Mouse (Mus musculus) hindbrain, embryonic 12.5 days (tissue): ENCODE measurements at regions not wholly inside any gene's neighbourhood (a gene's known extent, or its start where the extent isn't known, plus 50 kb on each side); places are given as distances from the start of the nearest gene placed in this dataset.

Experiments used
- ATAC-seq: fragments of 200-750 bp; cut with Nextera tagmentation; 2 replicates; pipeline ENCODE4 v1.8.0; 2017; ENCODE audit warnings: moderate TSS enrichment; ENCODE audit not compliant: low FRiP score
- H3K27ac ChIP-seq: fragments of 300-500 bp; sonication (generic); 2 replicates; pipeline ENCODE4 v1.5.1; 2016; ENCODE audit warnings: mild to moderate bottlenecking
- H3K27me3 ChIP-seq: fragments of 300-500 bp; sonication (generic); 2 replicates; pipeline ENCODE4 v1.6.1; 2016; ENCODE audit warnings: mild to moderate bottlenecking
- H3K36me3 ChIP-seq: fragments of 300-500 bp; sonication (generic); 2 replicates; pipeline ENCODE4 v1.6.1; 2016; ENCODE audit warnings: mild to moderate bottlenecking
- H3K4me1 ChIP-seq: fragments of 300-500 bp; sonication (generic); 2 replicates; pipeline ENCODE4 v1.6.1; 2016
- H3K4me2 ChIP-seq: fragments of 300-500 bp; sonication (generic); replicated peaks from 2 replicates; pipeline ENCODE4 v1.6.1; 2016; ENCODE audit warnings: mild to moderate bottlenecking
- H3K4me3 ChIP-seq: fragments of 300-500 bp; sonication (generic); 2 replicates; pipeline ENCODE4 v1.5.1; 2016; ENCODE audit warnings: mild to moderate bottlenecking
- H3K9ac ChIP-seq: fragments of 300-500 bp; sonication (generic); 2 replicates; pipeline ENCODE4 v1.6.1; 2016; ENCODE audit warnings: mild to moderate bottlenecking, moderate library complexity
- H3K9me3 ChIP-seq: fragments of 300-500 bp; sonication (generic); replicated peaks from 2 replicates; pipeline ENCODE4 v1.6.1; 2016; ENCODE audit warnings: mild to moderate bottlenecking
- WGBS: fragments of 180-500 bp; shearing (Covaris S2); methylation state at CpG from one replicate; pipeline ENCODE4 v1.1.7; 2016; 5-methylcytosine and 5-hydroxymethylcytosine counted together

DNA sequence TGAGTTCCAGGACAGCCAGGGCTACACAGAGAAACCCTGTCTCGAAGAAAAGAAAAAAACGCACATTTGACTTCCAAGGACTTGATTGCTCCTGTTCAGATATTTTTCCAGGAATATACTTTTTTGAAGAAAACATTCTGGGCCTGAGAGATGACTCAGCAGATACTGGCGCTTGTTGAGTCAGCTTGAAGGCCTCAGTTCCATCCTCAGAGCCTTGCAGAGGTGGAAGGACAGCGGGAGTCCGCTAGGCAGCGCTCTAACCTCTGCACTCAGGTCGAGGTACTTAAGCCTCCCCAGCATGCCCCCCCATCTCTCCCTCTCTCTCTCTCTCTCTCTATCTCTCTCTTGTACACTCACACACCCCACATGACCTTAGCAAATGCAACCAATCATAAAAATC is 86.3 kb upstream of the Eomes start:
- Histone ChIP-seq H3K27me3 (peaks cover 47% of the 10 kb centered on the region), H3K4me2 (no peak overlapping the region), H3K27ac (no peak overlapping the region), H3K4me1 (0 out of 2 replicates have a peak, but pooled peaks cover 2% of the 10 kb centered on the region), H3K4me3 (no peak overlapping the region), H3K9me3 (no peaks in the 10 kb centered on the region), H3K9ac (no peak overlapping the region), H3K36me3 (no peaks in the 10 kb centered on the region)
- 64% methylated on average over 7 of the region's 7 CpGs for WGBS
- ATAC-seq: no peak

GRCm38 (mm10) chr9:118392796-118393195 is 85.2 kb upstream of the Eomes start:
- H3K4me3 ChIP-seq: no peak overlapping the region
- no peaks in the 10 kb centered on the region for H3K36me3 ChIP-seq
- H3K9ac ChIP-seq: no peak overlapping the region
- H3K9me3 ChIP-seq: no peaks in the 10 kb centered on the region
- no peak for ATAC-seq
- H3K4me2 ChIP-seq: no peak overlapping the region
- peaks cover 37% of the 10 kb centered on the region for H3K27me3 ChIP-seq
- 84% methylated on average over 1 of the region's 1 CpGs for WGBS
- 0 out of 2 replicates have a peak, but pooled peaks cover 2% of the 10 kb centered on the region for H3K4me1 ChIP-seq
- no peak overlapping the region for H3K27ac ChIP-seq

DNA sequence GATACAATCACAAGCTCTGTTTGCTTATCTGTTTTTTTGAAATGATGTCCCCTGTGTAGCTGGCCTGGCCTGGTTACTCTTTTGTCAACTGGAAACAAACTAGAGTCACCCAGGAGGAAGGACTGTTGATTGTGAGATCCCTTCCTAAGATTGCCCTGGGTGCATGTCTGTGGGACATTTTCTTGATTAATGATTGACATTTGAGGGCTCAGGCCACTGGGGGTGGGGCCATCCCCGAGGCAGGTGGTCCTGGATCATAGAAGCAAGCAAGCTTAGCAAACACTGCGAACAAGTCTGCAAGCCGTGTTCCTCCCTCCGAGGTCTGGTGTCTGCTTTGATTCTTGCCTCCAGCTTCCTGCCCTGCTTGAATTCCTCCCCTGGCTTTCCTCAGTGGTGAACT is 84.4 kb upstream of the Eomes start:
- Histone ChIP-seq H3K9me3 (no peaks in the 10 kb centered on the region), H3K4me1 (0 out of 2 replicates have a peak, but pooled peaks cover 2% of the 10 kb centered on the region), H3K9ac (no peak overlapping the region), H3K36me3 (no peaks in the 10 kb centered on the region), H3K27me3 (peaks cover 29% of the 10 kb centered on the region), H3K4me2 (no peak overlapping the region), H3K27ac (no peak overlapping the region), H3K4me3 (no peak overlapping the region)
- 62% methylated on average over 4 of the region's 4 CpGs for WGBS
- no peak for ATAC-seq

- no peaks in the 10 kb centered on the region for H3K9me3 ChIP-seq
- no peak overlapping the region for H3K4me3 ChIP-seq
- ATAC-seq: no peak
- no peak overlapping the region for H3K27ac ChIP-seq
- 67% methylated on average over 2 of the region's 2 CpGs for WGBS
- H3K4me2 ChIP-seq: no peak overlapping the region
- no peaks in the 10 kb centered on the region for H3K4me1 ChIP-seq
- no peaks in the 10 kb centered on the region for H3K36me3 ChIP-seq
- H3K9ac ChIP-seq: no peak overlapping the region
- H3K27me3 ChIP-seq: no peaks in the 10 kb centered on the region
These were observed 81.5 kb upstream of the Eomes start for GRCm38 (mm10) chr9:118396425-118397053.

DNA sequence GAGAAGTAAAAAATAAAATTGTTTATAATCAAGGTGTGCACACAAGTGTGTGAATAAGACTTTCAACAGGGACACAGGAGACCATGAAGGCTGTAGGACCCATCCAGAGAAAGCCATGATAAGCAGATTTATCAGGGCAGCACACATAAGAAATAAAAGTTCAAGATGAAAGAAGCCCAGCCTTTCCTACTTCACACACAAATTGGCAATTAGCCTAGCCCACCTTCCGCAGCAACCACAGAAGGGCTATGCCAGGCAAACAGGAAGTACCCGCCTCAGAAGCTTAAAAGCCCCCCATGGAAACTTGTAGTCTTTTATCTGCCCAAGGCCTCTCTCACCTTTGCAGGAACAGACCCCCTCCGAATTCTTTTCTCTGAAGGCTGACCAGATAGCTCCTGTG is 77.5 kb upstream of the Eomes start:
- H3K4me2 ChIP-seq: no peak overlapping the region
- no peaks in the 10 kb centered on the region for H3K4me1 ChIP-seq
- H3K4me3 ChIP-seq: no peak overlapping the region
- no peaks in the 10 kb centered on the region for H3K36me3 ChIP-seq
- ATAC-seq: no peak
- H3K9me3 ChIP-seq: no peaks in the 10 kb centered on the region
- no peak overlapping the region for H3K27ac ChIP-seq
- 76% methylated on average over 3 of the region's 3 CpGs for WGBS
- no peak overlapping the region for H3K9ac ChIP-seq
- no peaks in the 10 kb centered on the region for H3K27me3 ChIP-seq

DNA sequence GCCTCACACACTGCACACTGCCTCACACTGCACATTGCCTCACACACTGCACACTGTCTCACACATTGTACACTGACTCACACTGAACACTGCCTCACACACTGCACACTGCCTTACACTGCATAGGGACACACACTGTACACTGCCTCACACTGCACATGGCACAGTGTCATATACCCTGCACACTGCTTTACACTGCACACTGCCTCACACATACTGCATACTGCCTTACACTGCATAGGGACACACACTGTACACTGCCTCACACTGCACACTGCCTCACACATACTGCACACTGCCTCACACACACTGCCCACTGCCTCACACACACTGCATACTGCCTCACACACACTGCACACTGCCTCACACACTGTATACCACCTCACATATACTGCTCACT is 76.8 kb upstream of the Eomes start:
- Histone ChIP-seq H3K9ac (no peak overlapping the region), H3K4me2 (no peak overlapping the region), H3K27ac (no peak overlapping the region), H3K9me3 (no peaks in the 10 kb centered on the region), H3K36me3 (no peaks in the 10 kb centered on the region), H3K27me3 (no peaks in the 10 kb centered on the region), H3K4me1 (no peaks in the 10 kb centered on the region), H3K4me3 (no peak overlapping the region)
- no peak for ATAC-seq

DNA sequence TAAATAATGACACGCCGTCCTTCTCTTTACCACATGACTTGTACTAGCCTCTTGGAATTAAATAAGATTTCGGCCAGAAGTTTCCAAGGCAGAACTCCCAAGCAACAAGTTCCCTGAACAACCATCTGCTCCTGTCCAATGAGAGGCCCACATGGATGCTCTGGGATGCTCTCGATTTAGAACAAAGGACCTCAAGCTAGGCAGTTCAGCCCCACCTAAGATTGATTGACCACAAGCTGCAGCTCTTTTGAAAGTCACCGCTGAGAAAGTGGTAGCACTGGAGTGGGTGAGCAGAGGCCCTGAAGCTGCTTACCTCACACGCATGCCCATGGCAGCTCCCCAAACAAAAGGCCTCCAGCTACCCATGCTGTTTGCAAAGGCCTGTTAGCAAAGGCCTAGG is 73.1 kb upstream of the Eomes start:
- Histone ChIP-seq H3K4me3 (no peak overlapping the region), H3K9me3 (no peaks in the 10 kb centered on the region), H3K27ac (no peak overlapping the region), H3K9ac (no peak overlapping the region), H3K4me2 (no peak overlapping the region), H3K4me1 (no peaks in the 10 kb centered on the region), H3K36me3 (no peaks in the 10 kb centered on the region), H3K27me3 (no peaks in the 10 kb centered on the region)
- WGBS: 48% methylated on average over 6 of the region's 6 CpGs
- no peak for ATAC-seq

- H3K27ac ChIP-seq: no peak overlapping the region
- no peaks in the 10 kb centered on the region for H3K36me3 ChIP-seq
- no peak overlapping the region for H3K4me2 ChIP-seq
- 57% methylated on average over 9 of the region's 9 CpGs for WGBS
- no peak for ATAC-seq
- no peak overlapping the region for H3K9ac ChIP-seq
- no peak overlapping the region for H3K4me3 ChIP-seq
- no peaks in the 10 kb centered on the region for H3K9me3 ChIP-seq
- H3K27me3 ChIP-seq: no peaks in the 10 kb centered on the region
- H3K4me1 ChIP-seq: no peaks in the 10 kb centered on the region
These were observed 72.0 kb upstream of the Eomes start for GRCm38 (mm10) chr9:118405926-118406518.

GRCm38 (mm10) chr9:118416032-118416431 is 62.0 kb upstream of the Eomes start:
- no peak overlapping the region for H3K27ac ChIP-seq
- H3K4me1 ChIP-seq: no peaks in the 10 kb centered on the region
- 91% methylated on average over 4 of the region's 4 CpGs for WGBS
- H3K4me3 ChIP-seq: no peak overlapping the region
- no peaks in the 10 kb centered on the region for H3K36me3 ChIP-seq
- no peak for ATAC-seq
- no peak overlapping the region for H3K9ac ChIP-seq
- H3K4me2 ChIP-seq: no peak overlapping the region
- no peaks in the 10 kb centered on the region for H3K27me3 ChIP-seq
- no peaks in the 10 kb centered on the region for H3K9me3 ChIP-seq

GRCm38 (mm10) chr9:118416475-118416874 is 61.5 kb upstream of the Eomes start:
- no peaks in the 10 kb centered on the region for H3K27me3 ChIP-seq
- H3K4me3 ChIP-seq: no peak overlapping the region
- no peaks in the 10 kb centered on the region for H3K36me3 ChIP-seq
- no peaks in the 10 kb centered on the region for H3K4me1 ChIP-seq
- WGBS: 85% methylated on average over 6 of the region's 6 CpGs
- no peak overlapping the region for H3K27ac ChIP-seq
- H3K9ac ChIP-seq: no peak overlapping the region
- no peak for ATAC-seq
- no peak overlapping the region for H3K4me2 ChIP-seq
- no peaks in the 10 kb centered on the region for H3K9me3 ChIP-seq

DNA sequence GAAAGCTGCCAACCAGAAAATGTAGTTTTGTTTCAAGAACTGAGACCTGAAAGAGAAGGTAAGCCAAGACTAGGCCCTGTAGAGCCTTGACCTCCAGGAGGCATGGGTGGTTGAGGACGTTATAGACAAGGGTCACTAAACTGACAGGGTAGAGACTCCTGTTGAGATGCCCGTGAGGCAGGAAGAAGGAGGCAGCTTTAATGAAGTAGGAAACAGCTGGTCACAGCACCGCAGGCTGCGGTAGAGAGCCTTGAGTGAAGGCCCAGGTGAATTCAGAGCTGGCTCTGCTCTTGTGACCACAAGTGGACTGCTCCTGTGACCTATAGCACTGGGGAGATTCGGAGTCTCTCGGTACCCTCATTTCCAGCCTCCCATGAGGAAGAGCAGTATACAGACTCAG is 53.7 kb upstream of the Eomes start:
- no peak for ATAC-seq
- Histone ChIP-seq H3K4me1 (no peaks in the 10 kb centered on the region), H3K9me3 (no peaks in the 10 kb centered on the region), H3K27me3 (no peaks in the 10 kb centered on the region), H3K9ac (no peak overlapping the region), H3K4me2 (no peak overlapping the region), H3K36me3 (no peaks in the 10 kb centered on the region), H3K4me3 (no peak overlapping the region), H3K27ac (no peak overlapping the region)
- WGBS: 68% methylated on average over 6 of the region's 6 CpGs
